Mouse (Mus musculus) liver, embryonic 12.5 days (tissue): ENCODE data around the gene Zc3hav1. TPM values are rescaled to one million over a fixed set of nuclear protein-coding genes. Genes with fewer than 3 reads are reported as not detected.

Experiments
- ATAC-seq: fragments of 200-750 bp; cut with Nextera tagmentation; 2 replicates; pipeline ENCODE4 v1.8.0; 2017; ENCODE audit warnings: moderate number of reproducible peaks, mild to moderate bottlenecking, moderate library complexity
- H3K27ac ChIP-seq: fragments of 300-500 bp; sonication (generic); 2 replicates; pipeline ENCODE4 v1.5.1; 2016; ENCODE audit warnings: mild to moderate bottlenecking
- H3K27me3 ChIP-seq: fragments of 300-500 bp; sonication (generic); replicated peaks from 2 replicates; pipeline ENCODE4 v1.6.1; 2016; ENCODE audit warnings: mild to moderate bottlenecking, moderate library complexity
- H3K36me3 ChIP-seq: fragments of 300-500 bp; sonication (generic); 2 replicates; pipeline ENCODE4 v1.6.1; 2016; ENCODE audit warnings: mild to moderate bottlenecking, moderate library complexity
- H3K4me1 ChIP-seq: fragments of 300-500 bp; sonication (generic); 2 replicates; pipeline ENCODE4 v1.6.1; 2016
- H3K4me2 ChIP-seq: fragments of 300-500 bp; sonication (generic); 2 replicates; pipeline ENCODE4 v1.6.1; 2016; ENCODE audit warnings: mild to moderate bottlenecking, moderate library complexity
- H3K4me3 ChIP-seq: fragments of 300-500 bp; sonication (generic); 2 replicates; pipeline ENCODE4 v1.5.1; 2016; ENCODE audit warnings: mild to moderate bottlenecking, moderate library complexity
- H3K9ac ChIP-seq: fragments of 300-500 bp; sonication (generic); 2 replicates; pipeline ENCODE4 v1.6.1; 2016; ENCODE audit warnings: mild to moderate bottlenecking, moderate library complexity
- H3K9me3 ChIP-seq: fragments of 300-500 bp; sonication (generic); replicated peaks from 2 replicates; pipeline ENCODE4 v1.6.1; 2016; ENCODE audit warnings: mild to moderate bottlenecking, moderate library complexity
- WGBS: fragments of 180-500 bp; shearing (Covaris S2); methylation state at CpG from one replicate; pipeline ENCODE4 v1.1.7; 2016; ENCODE audit not compliant: insufficient replicate concordance; 5-methylcytosine and 5-hydroxymethylcytosine counted together
- polyA plus RNA-seq: library from polyadenylated mRNA; unstranded; fragments of >200 nt; fragmentation: Nextera tagmentation; extraction: Ambion mirVana; gene quantifications from 2 replicates; pipeline ENCODE4 v1.2.1, GENCODE M21; 2016

The Zc3hav1 gene
- polyA plus RNA-seq, 1 experiment from 2014 or later: 30.6 TPM

DNA sequence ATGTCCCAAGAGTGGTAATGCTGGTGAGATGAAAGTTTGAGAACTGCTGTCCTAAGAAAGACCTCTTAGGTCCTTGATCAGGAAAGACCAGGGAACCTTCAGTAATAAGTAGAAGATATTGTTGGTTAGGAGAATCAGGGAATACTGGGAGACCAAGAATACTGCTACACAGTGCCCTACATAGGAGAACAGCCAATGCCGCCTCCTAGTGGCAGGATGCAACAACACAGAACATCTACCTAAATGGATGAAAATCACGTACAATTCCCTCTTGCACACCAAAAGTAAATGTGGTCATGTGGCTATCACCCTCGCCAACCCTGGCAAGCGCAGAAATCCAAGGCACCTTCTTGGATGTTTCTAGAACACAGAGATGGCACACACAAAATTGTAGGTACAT is 27.8 kb downstream of the Zc3hav1 start:
- H3K4me1 ChIP-seq: no peaks in the 10 kb centered on the region
- peaks cover 98% of the 10 kb centered on the region for H3K36me3 ChIP-seq
- H3K9me3 ChIP-seq: no peaks in the 10 kb centered on the region
- no peaks in the 10 kb centered on the region for H3K27me3 ChIP-seq
- no peak overlapping the region for H3K9ac ChIP-seq
- H3K4me3 ChIP-seq: no peak overlapping the region
- WGBS: 71% methylated on average over 4 of the region's 4 CpGs
- ATAC-seq: 0 out of 2 replicates have a peak, but pooled peaks have one; percentile 49
- no peak overlapping the region for H3K4me2 ChIP-seq
- H3K27ac ChIP-seq: no peak overlapping the region

DNA sequence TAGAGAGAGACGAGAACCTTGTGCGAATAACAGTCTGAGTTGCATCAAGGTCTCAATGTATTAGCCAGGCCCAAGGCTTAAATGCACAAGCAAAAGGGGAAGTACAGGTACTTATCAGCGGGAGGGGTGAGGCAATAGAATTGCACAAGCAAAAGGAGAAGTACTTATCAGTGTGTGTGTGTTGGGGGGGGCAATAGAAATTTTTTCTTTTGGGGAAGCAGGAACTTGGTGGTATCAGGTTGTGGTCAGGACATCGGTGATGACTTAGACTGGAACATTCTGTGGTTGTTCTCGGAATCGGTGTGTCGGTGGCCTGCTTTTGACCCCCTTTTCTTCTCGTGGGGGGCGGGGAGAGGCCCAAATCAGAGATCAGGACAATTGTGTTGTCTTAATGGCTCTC is 33.8 kb downstream of the Zc3hav1 start:
- 0 out of 2 replicates have a peak, but pooled peaks cover 3% of the 10 kb centered on the region for H3K9me3 ChIP-seq
- peaks cover 98% of the 10 kb centered on the region for H3K36me3 ChIP-seq
- no peaks in the 10 kb centered on the region for H3K27me3 ChIP-seq
- no peak for ATAC-seq
- no peak overlapping the region for H3K4me3 ChIP-seq
- 76% methylated on average over 9 of the region's 9 CpGs for WGBS
- H3K4me1 ChIP-seq: peaks cover 22% of the 10 kb centered on the region
- H3K4me2 ChIP-seq: no peak overlapping the region
- no peak overlapping the region for H3K27ac ChIP-seq
- no peak overlapping the region for H3K9ac ChIP-seq

DNA sequence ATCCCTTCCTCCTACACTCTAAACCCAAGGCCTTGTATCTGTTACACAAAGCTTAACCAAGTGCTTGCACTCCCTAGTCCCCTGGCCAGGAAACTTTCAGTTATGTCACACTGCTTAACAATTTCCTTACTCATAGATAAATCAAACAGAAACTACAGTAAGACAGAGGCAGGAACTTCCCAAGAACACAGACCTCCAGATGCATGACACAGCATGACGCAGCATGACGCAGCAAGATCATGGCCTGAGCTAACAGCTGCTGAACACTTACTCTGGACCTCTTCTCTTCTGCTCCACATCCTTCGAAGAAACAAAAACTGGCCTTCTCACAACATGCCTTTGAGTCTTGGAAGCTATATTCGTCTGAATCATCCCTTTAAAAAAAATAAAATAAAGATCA is 38.4 kb downstream of the Zc3hav1 start:
- peak overlapping the region; percentile 94 for H3K27ac ChIP-seq

DNA sequence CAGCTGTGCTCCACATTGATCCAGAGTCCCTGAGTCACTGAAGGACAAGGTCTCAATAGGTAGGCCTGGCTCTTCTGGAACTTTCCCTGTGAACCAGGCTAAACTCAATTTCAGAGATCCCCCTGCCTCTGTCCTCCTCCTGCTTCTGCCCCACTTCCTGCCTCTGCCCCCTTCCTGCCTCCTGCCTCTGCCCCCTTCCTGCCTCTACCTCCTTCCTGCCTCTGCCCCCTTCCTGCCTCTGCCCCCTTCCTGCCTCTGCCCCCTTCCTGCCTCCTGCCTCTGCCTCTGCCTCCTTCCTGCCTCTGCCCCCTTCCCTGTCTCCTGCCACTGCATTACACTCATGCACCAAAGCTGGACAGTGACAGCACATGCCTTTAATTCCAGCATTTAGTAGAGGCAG is 44.7 kb downstream of the Zc3hav1 start:
- peaks cover 99% of the 10 kb centered on the region for H3K36me3 ChIP-seq
- no peaks in the 10 kb centered on the region for H3K27me3 ChIP-seq
- H3K4me3 ChIP-seq: no peak overlapping the region
- no peaks in the 10 kb centered on the region for H3K9me3 ChIP-seq
- H3K4me1 ChIP-seq: 0 out of 2 replicates have a peak, but pooled peaks cover 4% of the 10 kb centered on the region
- no peak for ATAC-seq
- no peak overlapping the region for H3K4me2 ChIP-seq
- H3K9ac ChIP-seq: no peak overlapping the region
- peak overlapping the region; percentile 23; the same call in 1 of the 2 replicates for H3K27ac ChIP-seq

More for the DNA sequence above, 38.4 kb downstream of the Zc3hav1 start:
- Histone ChIP-seq H3K4me3 (peak overlapping the region; percentile 16; the same call in 1 of the 2 replicates), H3K9me3 (no peaks in the 10 kb centered on the region), H3K27me3 (no peaks in the 10 kb centered on the region), H3K4me1 (peaks cover 33% of the 10 kb centered on the region), H3K9ac (peak overlapping the region; percentile 50), H3K36me3 (peaks cover 100% of the 10 kb centered on the region), H3K4me2 (peak overlapping the region; percentile 57)
- WGBS: 74% methylated on average over 4 of the region's 4 CpGs
- peak; percentile 94 for ATAC-seq

DNA sequence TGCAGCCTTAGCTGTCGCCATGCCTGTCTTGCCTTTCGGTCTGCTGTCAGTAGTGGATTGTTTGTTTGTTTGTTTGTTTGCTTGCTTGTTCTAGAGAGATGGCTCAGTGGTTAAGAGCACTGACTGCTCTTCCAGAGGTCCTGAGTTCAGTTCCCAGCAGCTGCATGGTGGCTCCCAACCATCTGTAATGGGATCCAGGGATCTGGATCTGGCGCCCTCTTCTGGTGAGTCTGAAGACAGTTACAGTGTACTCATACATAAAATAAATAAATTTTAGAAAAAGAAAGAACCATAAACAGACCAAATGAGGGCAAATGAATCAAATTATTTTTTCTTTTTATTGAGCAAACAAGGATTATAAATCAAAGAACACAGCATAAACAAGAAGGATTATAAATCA is 49.4 kb downstream of the Zc3hav1 start:
- WGBS: 83% methylated on average over 3 of the region's 3 CpGs
- peaks cover 72% of the 10 kb centered on the region for H3K36me3 ChIP-seq
- H3K27ac ChIP-seq: no peak overlapping the region
- no peak overlapping the region for H3K4me2 ChIP-seq
- H3K4me3 ChIP-seq: no peak overlapping the region
- H3K27me3 ChIP-seq: no peaks in the 10 kb centered on the region
- no peak overlapping the region for H3K9ac ChIP-seq
- H3K4me1 ChIP-seq: peaks cover 1% of the 10 kb centered on the region
- no peaks in the 10 kb centered on the region for H3K9me3 ChIP-seq
- ATAC-seq: no peak

DNA sequence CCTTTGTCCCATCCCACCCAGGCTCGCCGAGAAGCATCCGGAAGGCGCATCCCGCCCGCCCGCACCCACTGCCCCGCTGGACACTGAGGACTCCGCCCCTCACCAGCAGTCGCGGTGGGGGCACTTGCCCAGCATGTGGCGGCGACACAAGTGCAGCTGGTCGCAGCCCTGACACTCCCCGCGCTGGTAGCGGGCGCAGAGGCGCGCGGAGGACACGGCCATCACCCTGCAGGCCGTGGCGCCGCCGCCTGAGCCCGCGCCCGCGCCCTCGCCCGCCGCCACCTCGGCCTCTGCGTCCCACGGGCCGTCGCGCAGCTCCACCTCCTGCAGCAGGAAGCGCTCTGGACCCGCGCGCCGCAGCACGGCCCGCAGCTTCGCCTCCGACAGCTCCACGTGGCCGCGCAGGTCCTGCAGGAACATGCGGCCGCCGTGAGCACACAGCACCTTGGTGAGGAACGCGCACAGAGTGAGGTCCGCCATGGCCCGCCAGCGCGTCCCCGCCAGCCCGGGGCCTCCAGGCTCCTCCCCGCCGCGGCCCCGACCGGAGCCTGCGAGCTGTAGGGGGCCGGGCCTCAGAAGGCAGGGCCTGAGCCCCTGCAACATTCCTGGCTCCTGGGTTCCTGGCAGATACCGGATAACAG is 55.5 kb downstream of the Zc3hav1 start, which contains the start of gene Zc3hav1l:
Gene Zc3hav1l (minus strand): TSS at position 499 of the 641 bp plus-strand sequence.
- Histone ChIP-seq H3K9ac (peak within 1 kb of the TSS; percentile 81), H3K27me3 (no peaks in the 10 kb centered on the region), H3K9me3 (no peaks in the 10 kb centered on the region), H3K4me2 (peak within 1 kb of the TSS; percentile 88), H3K4me3 (peak within 1 kb of the TSS; percentile 74), H3K36me3 (peaks cover 43% of the 10 kb centered on the region), H3K4me1 (peaks cover 24% of the 10 kb centered on the region), H3K27ac (peak within 1 kb of the TSS; percentile 81)
- peak; percentile 90 for ATAC-seq
- WGBS: under 1% methylated on average over 69 of the region's 70 CpGs

DNA sequence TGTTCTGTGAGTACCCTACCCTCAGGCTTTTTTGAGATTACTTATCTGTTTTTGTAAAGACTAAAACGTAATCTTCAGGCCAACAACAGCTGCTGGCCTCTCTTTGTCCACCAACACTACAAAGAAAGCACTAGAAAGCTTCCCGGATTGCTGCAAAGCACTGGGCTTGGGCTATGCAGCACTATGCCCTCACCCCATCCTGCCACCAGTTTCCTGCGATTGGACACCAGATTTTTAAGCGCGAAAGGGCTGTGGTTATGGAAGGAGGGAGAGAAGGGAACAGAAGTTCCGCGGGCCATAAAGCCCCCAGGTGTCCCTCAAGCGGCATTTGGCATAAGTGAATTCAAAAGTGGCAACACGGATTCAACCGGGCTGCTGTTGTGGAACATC is 56.2 kb downstream of the Zc3hav1 start:
- peak; percentile 19; the same call in 1 of the 2 replicates for ATAC-seq
- no peaks in the 10 kb centered on the region for H3K27me3 ChIP-seq
- H3K4me3 ChIP-seq: peak overlapping the region; percentile 74
- H3K9me3 ChIP-seq: no peaks in the 10 kb centered on the region
- peak overlapping the region; percentile 81 for H3K27ac ChIP-seq
- H3K36me3 ChIP-seq: peaks cover 44% of the 10 kb centered on the region
- peak overlapping the region; percentile 81 for H3K9ac ChIP-seq
- H3K4me2 ChIP-seq: peak overlapping the region; percentile 88
- WGBS: 1% methylated on average over 10 of the region's 10 CpGs
- H3K4me1 ChIP-seq: peaks cover 24% of the 10 kb centered on the region

DNA sequence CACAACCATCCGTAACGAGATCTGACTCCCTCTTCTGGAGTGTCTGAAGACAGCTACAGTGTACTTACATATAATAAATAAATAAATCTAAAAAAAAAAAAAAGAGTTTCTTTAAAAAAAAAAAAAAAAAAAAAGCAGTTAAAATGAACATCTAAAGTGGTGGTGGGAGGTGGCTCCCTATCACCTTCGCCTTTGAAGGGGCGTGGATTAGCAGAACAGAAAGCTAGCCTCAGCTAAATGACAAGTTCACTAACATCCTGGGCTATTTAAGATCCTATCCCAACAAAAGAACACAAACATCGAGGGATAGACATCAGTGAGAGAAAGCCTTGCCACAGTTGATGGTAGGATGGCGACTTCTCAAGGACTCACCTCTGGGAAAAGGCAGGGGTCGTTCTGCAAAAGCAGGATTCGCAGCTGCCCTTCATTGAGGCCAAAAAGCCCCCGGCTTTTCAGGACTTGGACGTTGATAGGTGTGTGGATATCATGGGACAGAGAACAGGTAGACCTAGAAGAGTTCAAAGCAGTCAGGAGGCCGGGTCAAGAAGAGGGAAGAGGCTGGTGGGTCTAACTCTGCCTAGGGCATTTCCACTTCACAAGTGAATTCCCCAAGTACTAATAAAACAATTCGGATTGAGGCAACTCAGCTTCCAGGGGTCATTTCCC is 56.7 kb downstream of the Zc3hav1 start:
- WGBS: 41% methylated on average over 12 of the region's 12 CpGs
- Histone ChIP-seq H3K27ac (no peak overlapping the region), H3K27me3 (no peaks in the 10 kb centered on the region), H3K9me3 (no peaks in the 10 kb centered on the region), H3K36me3 (peaks cover 47% of the 10 kb centered on the region), H3K4me3 (peak overlapping the region; percentile 74), H3K9ac (peak overlapping the region; percentile 81; the same call in 1 of the 2 replicates), H3K4me1 (peaks cover 24% of the 10 kb centered on the region), H3K4me2 (peak overlapping the region; percentile 88)
- ATAC-seq: no peak

DNA sequence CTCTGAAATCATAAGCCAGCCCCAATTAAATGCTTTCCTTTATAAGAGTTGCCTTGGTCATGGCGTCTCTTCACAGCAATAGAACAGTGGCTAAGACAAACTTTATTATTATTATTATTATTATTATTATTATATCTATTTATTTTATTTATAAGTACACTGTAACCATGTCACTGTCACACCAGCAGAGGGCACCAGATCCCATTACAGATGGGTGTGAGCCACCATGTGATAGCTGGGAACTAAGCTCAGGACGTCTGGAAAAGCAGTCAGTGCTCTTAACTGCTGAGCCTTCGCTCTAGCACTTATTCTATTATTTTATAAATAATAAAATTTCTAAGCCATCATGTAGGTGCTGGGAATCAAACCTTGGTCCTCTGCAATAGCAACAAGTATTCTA is 60.7 kb downstream of the Zc3hav1 start:
- no peak for ATAC-seq
- Histone ChIP-seq H3K4me1 (peaks cover 12% of the 10 kb centered on the region), H3K36me3 (peaks cover 81% of the 10 kb centered on the region), H3K9me3 (no peaks in the 10 kb centered on the region), H3K9ac (no peak overlapping the region), H3K4me3 (no peak overlapping the region), H3K27ac (no peak overlapping the region), H3K27me3 (no peaks in the 10 kb centered on the region), H3K4me2 (no peak overlapping the region)
- WGBS: 67% methylated on average over 3 of the region's 3 CpGs

DNA sequence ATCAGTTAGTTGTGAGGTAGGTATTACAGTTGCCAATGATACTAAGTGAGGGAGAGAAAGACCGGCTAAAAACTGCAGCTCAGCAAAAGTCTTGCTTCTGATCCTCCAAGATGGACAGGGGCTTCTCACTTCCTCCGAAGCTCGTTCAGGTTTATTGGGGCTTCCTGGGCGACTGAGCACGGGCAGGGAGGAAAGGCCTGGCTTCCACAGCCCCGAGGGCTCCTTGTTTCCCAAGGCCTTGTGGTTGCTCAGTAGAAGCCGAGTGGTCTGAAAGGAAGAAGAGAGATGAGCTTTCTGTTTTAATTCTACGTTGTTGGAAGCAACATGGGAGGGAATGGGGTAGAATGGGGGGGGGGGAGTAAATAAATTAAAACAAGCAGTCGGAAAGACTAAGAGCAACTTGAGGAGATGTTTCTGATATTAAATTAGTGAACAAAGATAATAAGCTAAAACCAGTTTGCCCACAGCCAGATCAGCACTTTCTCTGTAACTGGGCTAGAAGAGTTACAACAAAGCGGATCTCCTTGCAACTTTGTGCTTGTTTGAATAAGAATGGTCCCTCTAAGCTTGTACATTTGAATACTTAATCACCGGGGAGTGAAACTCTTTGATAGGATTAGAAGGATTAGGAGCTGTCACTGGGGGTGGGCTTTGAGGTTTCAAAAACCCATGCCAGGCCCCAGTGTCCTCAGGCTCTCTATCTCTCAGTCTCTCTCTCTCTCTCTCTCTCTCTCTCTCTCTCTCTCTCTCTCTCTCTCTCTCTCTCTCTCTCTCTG is 61.3 kb downstream of the Zc3hav1 start:
- H3K27ac ChIP-seq: no peak overlapping the region
- H3K9ac ChIP-seq: no peak overlapping the region
- no peaks in the 10 kb centered on the region for H3K9me3 ChIP-seq
- peaks cover 81% of the 10 kb centered on the region for H3K36me3 ChIP-seq
- H3K4me1 ChIP-seq: peaks cover 5% of the 10 kb centered on the region
- no peak overlapping the region for H3K4me2 ChIP-seq
- no peak for ATAC-seq
- 73% methylated on average over 11 of the region's 11 CpGs for WGBS
- H3K27me3 ChIP-seq: no peaks in the 10 kb centered on the region
- H3K4me3 ChIP-seq: no peak overlapping the region

DNA sequence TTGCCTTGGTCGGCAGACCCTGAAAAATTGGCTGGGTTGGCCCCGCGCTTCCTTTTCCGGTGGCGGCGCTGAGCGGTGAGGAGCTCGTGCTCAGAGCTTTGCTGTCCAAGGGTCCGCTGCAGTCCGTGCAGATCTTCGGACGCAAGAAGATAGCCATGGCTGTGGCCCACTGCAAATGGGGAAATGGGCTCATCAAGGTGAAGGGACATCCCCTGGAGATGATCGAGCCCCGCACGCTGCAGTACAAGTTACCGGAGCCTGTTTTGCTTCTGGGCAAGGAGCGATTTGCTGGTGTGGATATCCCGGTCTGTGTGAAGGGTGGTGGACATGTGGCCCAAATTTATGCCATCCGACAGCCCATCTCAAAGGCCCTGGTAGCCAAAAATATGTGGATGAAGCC is 70.0 kb downstream of the Zc3hav1 start:
- Histone ChIP-seq H3K27ac (no peak overlapping the region), H3K9ac (no peak overlapping the region), H3K4me1 (no peaks in the 10 kb centered on the region), H3K4me2 (no peak overlapping the region), H3K27me3 (no peaks in the 10 kb centered on the region), H3K4me3 (no peak overlapping the region), H3K9me3 (peaks cover 15% of the 10 kb centered on the region), H3K36me3 (peaks cover 48% of the 10 kb centered on the region)
- ATAC-seq: no peak
- WGBS: 90% methylated on average over 19 of the region's 19 CpGs

DNA sequence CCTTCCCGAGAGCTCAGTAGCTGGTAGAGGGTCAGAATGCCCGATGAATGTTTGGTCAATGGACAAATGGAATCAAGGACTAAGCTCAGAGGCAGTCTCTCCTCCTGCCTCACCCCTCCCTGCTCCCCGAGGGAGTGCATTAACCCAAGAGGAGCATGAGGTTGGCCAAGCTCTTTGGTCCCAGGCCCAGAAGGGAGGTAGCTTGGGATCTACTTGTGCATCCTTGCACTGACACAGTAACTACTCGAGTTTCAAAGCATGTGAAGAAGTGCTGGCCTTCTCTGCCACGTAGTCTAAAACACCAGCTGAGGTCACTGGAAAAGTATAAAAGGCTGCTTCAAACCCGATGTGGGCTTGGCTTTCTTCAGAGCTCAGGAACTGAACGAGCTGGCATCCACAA is 89.9 kb downstream of the Zc3hav1 start:
- no peak for ATAC-seq

More for the DNA sequence above, 89.9 kb downstream of the Zc3hav1 start:
- no peak overlapping the region for H3K9ac ChIP-seq
- H3K36me3 ChIP-seq: no peaks in the 10 kb centered on the region
- no peaks in the 10 kb centered on the region for H3K27me3 ChIP-seq
- H3K4me3 ChIP-seq: no peak overlapping the region
- H3K4me1 ChIP-seq: no peaks in the 10 kb centered on the region
- no peaks in the 10 kb centered on the region for H3K9me3 ChIP-seq
- no peak overlapping the region for H3K4me2 ChIP-seq
- H3K27ac ChIP-seq: no peak overlapping the region
- WGBS: 57% methylated on average over 7 of the region's 7 CpGs
